Mouse (Mus musculus): Measurements from ENCODE around the gene Kcnq2. TPM values are rescaled to one million over a fixed set of nuclear protein-coding genes. Genes with fewer than 3 reads are reported as not detected.

Gene Kcnq2
- total RNA-seq, 2 experiments from 2014 or later: not detected

GRCm38 (mm10) chr2:181156248-181157121, 21.4 kb upstream of the Kcnq2 start, which contains the start of gene Eef1a2:
Gene Eef1a2, minus strand, starts transcription at chr2:181157014.
- Histone ChIP-seq H3K27ac (peak within 1 kb of the TSS; percentile 99), H3K4me3 (peak within 1 kb of the TSS; percentile 88)
- TF ChIP-seq CTCF (IDR thresholded peaks at IDR 0.05): peak; percentile 35
- peak; percentile 78 for DNase-seq
- intact Hi-C loops (cut with DNase I): no loop called here

- peak; percentile 90 for DNase-seq
- intact Hi-C loops (cut with DNase I): no loop called here
- Histone ChIP-seq H3K27ac (peak overlapping the region; percentile 99), H3K4me3 (peak overlapping the region; percentile 88)
- no peak for TF ChIP-seq CTCF (IDR thresholded peaks at IDR 0.05)
Measured at GRCm38 (mm10) chr2:181155801-181156200, 20.7 kb upstream of the Kcnq2 start.

GRCm38 (mm10) chr2:181154831-181155415, 19.8 kb upstream of the Kcnq2 start:
- intact Hi-C loops (cut with DNase I): no loop called here
- TF ChIP-seq CTCF (IDR thresholded peaks at IDR 0.05): no peak
- DNase-seq: peak; percentile 80
- Histone ChIP-seq H3K27ac (peak overlapping the region; percentile 99), H3K4me3 (peak overlapping the region; percentile 88)

- intact Hi-C loops (cut with DNase I): no loop called here
- DNase-seq: no peak
- H3K27ac ChIP-seq: peak overlapping the region; percentile 99
- peak overlapping the region; percentile 88 for H3K4me3 ChIP-seq
- TF ChIP-seq CTCF (IDR thresholded peaks at IDR 0.05): no peak
Measured at GRCm38 (mm10) chr2:181154361-181154760, 19.3 kb upstream of the Kcnq2 start.

- peak; percentile 71 for TF ChIP-seq CTCF (IDR thresholded peaks at IDR 0.05)
- peak overlapping the region; percentile 88 for H3K4me3 ChIP-seq
- intact Hi-C loops (cut with DNase I): no loop called here
- H3K27ac ChIP-seq: peak overlapping the region; percentile 99
- peak; percentile 73 for DNase-seq
Measured at GRCm38 (mm10) chr2:181153837-181154236, 18.7 kb upstream of the Kcnq2 start.

- H3K27ac ChIP-seq: peak overlapping the region; percentile 99
- peak overlapping the region; percentile 88 for H3K4me3 ChIP-seq
- no peak for DNase-seq
- TF ChIP-seq CTCF (IDR thresholded peaks at IDR 0.05): no peak
- intact Hi-C loops (cut with DNase I): no loop called here
Measured at GRCm38 (mm10) chr2:181153131-181153530, 18.0 kb upstream of the Kcnq2 start.

GRCm38 (mm10) chr2:181152701-181153100, 17.6 kb upstream of the Kcnq2 start:
- no peak for TF ChIP-seq CTCF (IDR thresholded peaks at IDR 0.05)
- H3K27ac ChIP-seq: peak overlapping the region; percentile 99
- intact Hi-C loops (cut with DNase I): no loop called here
- peak overlapping the region; percentile 88 for H3K4me3 ChIP-seq
- DNase-seq: no peak

- DNase-seq: no peak
- intact Hi-C loops (cut with DNase I): no loop called here
- no peak for TF ChIP-seq CTCF (IDR thresholded peaks at IDR 0.05)
- peak overlapping the region; percentile 69 for H3K27ac ChIP-seq
- H3K4me3 ChIP-seq: peak overlapping the region; percentile 88
Measured at GRCm38 (mm10) chr2:181150281-181150680, 15.2 kb upstream of the Kcnq2 start.

- TF ChIP-seq CTCF (IDR thresholded peaks at IDR 0.05): no peak
- H3K4me3 ChIP-seq: peak overlapping the region; percentile 88
- peak overlapping the region; percentile 86 for H3K27ac ChIP-seq
- DNase-seq: peak; percentile 63
- intact Hi-C loops (cut with DNase I): no loop called here
Measured at GRCm38 (mm10) chr2:181148318-181148955, 13.3 kb upstream of the Kcnq2 start.

GRCm38 (mm10) chr2:181147546-181148317, 12.6 kb upstream of the Kcnq2 start:
- peak overlapping the region; percentile 70 for H3K4me3 ChIP-seq
- DNase-seq: peak; percentile 60
- intact Hi-C loops (cut with DNase I): no loop called here
- TF ChIP-seq CTCF (IDR thresholded peaks at IDR 0.05): no peak
- peak overlapping the region; percentile 86 for H3K27ac ChIP-seq

- H3K27ac ChIP-seq: peak overlapping the region; percentile 86
- TF ChIP-seq CTCF (IDR thresholded peaks at IDR 0.05): no peak
- intact Hi-C loops (cut with DNase I): no loop called here
- H3K4me3 ChIP-seq: peak overlapping the region; percentile 70
- peak; percentile 82 for DNase-seq
Measured at GRCm38 (mm10) chr2:181146976-181147545, 12.0 kb upstream of the Kcnq2 start.

GRCm38 (mm10) chr2:181144675-181145074, 9.6 kb upstream of the Kcnq2 start:
- no peak for TF ChIP-seq CTCF (IDR thresholded peaks at IDR 0.05)
- intact Hi-C loops (cut with DNase I): no loop called here

More at GRCm38 (mm10) chr2:181144675-181145074, 9.6 kb upstream of the Kcnq2 start:
- no peak overlapping the region for H3K4me3 ChIP-seq
- DNase-seq: no peak
- no peak overlapping the region for H3K27ac ChIP-seq
